Mouse (Mus musculus) ES-Bruce4 (cell line): ENCODE results near the gene Pla2g5.

Source experiments
- CTCF ChIP-seq: IDR thresholded peaks from one replicate; pipeline ENCODE4 v1.8.1; 2011; ENCODE audit warnings: low read depth, low read length
- EP300 ChIP-seq: IDR thresholded peaks from 2 replicates; pipeline ENCODE4 v1.6.1; 2011; ENCODE audit warnings: low read depth, low read length; ENCODE audit not compliant: insufficient read depth

DNA sequence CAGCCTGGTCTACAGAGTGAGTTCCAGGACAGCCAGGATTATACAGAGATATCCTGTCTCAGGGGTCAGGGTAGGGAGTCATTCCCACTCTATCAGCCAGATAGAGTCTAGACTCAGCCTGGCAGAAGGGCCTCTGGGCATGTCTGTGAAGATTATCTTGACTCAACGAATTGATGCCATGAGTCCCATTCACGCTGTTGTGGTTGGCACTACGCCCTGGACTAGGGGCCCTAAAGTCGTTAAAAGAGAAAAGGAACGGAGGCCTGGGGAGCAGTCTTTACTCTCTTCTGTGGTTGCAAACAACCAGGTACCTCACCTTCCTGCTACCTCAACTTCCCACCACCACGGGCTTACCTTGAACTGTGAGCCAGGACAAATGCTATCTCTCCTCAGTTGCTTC lies 23.5 kb downstream of the Pla2g5 start:
- no peak for TF ChIP-seq EP300
- no peak for TF ChIP-seq CTCF
